In the genomic region with DNA sequence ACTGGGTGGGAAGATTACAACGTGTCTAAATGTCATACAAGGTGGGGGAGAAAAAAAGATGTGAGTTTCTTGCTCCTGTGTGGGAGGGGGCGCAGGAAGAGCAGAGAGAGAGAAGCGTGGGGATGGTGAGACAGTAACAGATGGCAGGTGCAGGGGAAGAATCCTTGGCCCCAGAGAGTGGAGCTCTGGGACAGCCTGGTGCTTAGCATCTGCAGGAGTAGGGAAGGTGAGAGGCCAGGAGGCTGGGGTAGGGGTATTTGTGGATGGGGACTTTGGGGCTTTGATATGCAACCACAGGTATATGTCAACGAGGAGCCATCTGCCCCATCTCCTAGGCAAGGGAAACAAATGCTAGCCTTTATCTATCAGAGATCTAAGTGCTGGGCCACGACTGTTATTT, we compare ENCODE assay signal across 8 mouse cellular contexts. TPM values are rescaled to one million over a fixed set of nuclear protein-coding genes. Genes with fewer than 3 reads are reported as not detected.
A peak's percentile ranks its signal among the peaks of the same experiment; 100 is the strongest.
DNase-seq lines count a peak whose midpoint lies in the region; ATAC-seq and TF ChIP-seq lines count a peak whose summit lies in the region.
"Had no signal": no experiment of that assay in that cellular context is flagged by ENCODE, and none has a peak within 500 bp of the region (broad histone marks: within the 10 kb centered on the region; RNA-seq: fewer than 3 reads in every experiment).

No protein-coding gene starts in this region.

- H3K4me3 ChIP-seq in stomach, embryonic 14.5 days (ENCODE audit: low read depth, low read length) = no peak overlapping the region
- no peak overlapping the region for H3K4me3 ChIP-seq in stomach, postnatal 0 days (ENCODE audit: low read depth, low read length)
- H3K4me3 ChIP-seq in forebrain, embryonic 12.5 days (replicated peaks) = no peak overlapping the region
- peak overlapping the region; percentile 98; the same call in 1 of the 2 replicates for H3K4me3 ChIP-seq in liver, adult 2 months (ENCODE audit: insufficient read depth, low read depth, low read length)

- WGBS in stomach, embryonic 14.5 days = 67% methylated on average over 5 of the region's 5 CpGs
- WGBS in stomach, postnatal 0 days = 75% methylated on average over 5 of the region's 5 CpGs
- 82% methylated on average over 5 of the region's 5 CpGs for WGBS in forebrain, embryonic 12.5 days
- WGBS in liver, adult 2 months = 71% methylated on average over 5 of the region's 5 CpGs

- DNase-seq in stomach, postnatal 0 days (ENCODE audit: low spot score) = no peak
- DNase-seq in liver, adult 2 months (ENCODE audit: extremely low read depth, low read depth, low spot score) = no peak
- peak; percentile 38 for DNase-seq in thymus, postnatal 4 days
- no peak for DNase-seq in lung, postnatal 4 days
- no peak for DNase-seq in urinary bladder, postnatal 4 days (ENCODE audit: low spot score in 2 of 2)

- peaks cover 7% of the 10 kb centered on the region; the same call in 1 of the 2 replicates for H3K4me1 ChIP-seq in stomach, embryonic 14.5 days (ENCODE audit: control insufficient read depth, insufficient read depth, low read length)
- no peaks in the 10 kb centered on the region for H3K4me1 ChIP-seq in stomach, postnatal 0 days (replicated peaks; ENCODE audit: control insufficient read depth, insufficient read depth)
- H3K4me1 ChIP-seq in forebrain, embryonic 12.5 days = peaks cover 12% of the 10 kb centered on the region
- H3K4me1 ChIP-seq in liver, adult 2 months (ENCODE audit: control insufficient read depth, insufficient read depth, low read length) = peaks cover 6% of the 10 kb centered on the region; the same call in 1 of the 2 replicates

- no peaks in the 10 kb centered on the region for H3K9me3 ChIP-seq in stomach, embryonic 14.5 days (ENCODE audit: control insufficient read depth, low read depth, low read length)
- H3K9me3 ChIP-seq in stomach, postnatal 0 days (ENCODE audit: control insufficient read depth, low read length) = no peaks in the 10 kb centered on the region
- no peaks in the 10 kb centered on the region for H3K9me3 ChIP-seq in forebrain, embryonic 12.5 days
- H3K9me3 ChIP-seq: lung, embryonic 15.5 days had no signal

- no peak for TF ChIP-seq POLR2A in liver, adult 2 months (IDR thresholded peaks at IDR 0.05; ENCODE audit: extremely low read depth, insufficient read depth, low read length)

- TF ChIP-seq CTCF in stomach, postnatal 0 days (IDR thresholded peaks at IDR 0.05; ENCODE audit: low read depth) = no peak
- TF ChIP-seq CTCF in liver, adult 2 months (IDR thresholded peaks at IDR 0.05; ENCODE audit: low read depth, low read length) = no peak

- peak overlapping the region; percentile 56 for H3K4me2 ChIP-seq in stomach, embryonic 14.5 days (replicated peaks; ENCODE audit: low read depth, low read length)
- no peak overlapping the region for H3K4me2 ChIP-seq in stomach, postnatal 0 days (replicated peaks; ENCODE audit: low read depth)
- no peak overlapping the region for H3K4me2 ChIP-seq in forebrain, embryonic 12.5 days

- H3K36me3 ChIP-seq in stomach, embryonic 14.5 days (ENCODE audit: control insufficient read depth, insufficient read depth, low read length) = no peaks in the 10 kb centered on the region
- no peaks in the 10 kb centered on the region for H3K36me3 ChIP-seq in stomach, postnatal 0 days (ENCODE audit: control insufficient read depth, insufficient read depth, low read length)
- H3K36me3 ChIP-seq in forebrain, embryonic 12.5 days (replicated peaks) = no peaks in the 10 kb centered on the region
- no peaks in the 10 kb centered on the region for H3K36me3 ChIP-seq in liver, adult 2 months (ENCODE audit: control insufficient read depth, insufficient read depth, low read length)
- H3K36me3 ChIP-seq: lung, embryonic 15.5 days had no signal

- no peak overlapping the region for H3K27ac ChIP-seq in stomach, embryonic 14.5 days (ENCODE audit: low read length)
- no peak overlapping the region for H3K27ac ChIP-seq in stomach, postnatal 0 days (replicated peaks)
- H3K27ac ChIP-seq in forebrain, embryonic 12.5 days = peak overlapping the region; percentile 97; the same call in 1 of the 2 replicates
- H3K27ac ChIP-seq in liver, adult 2 months (replicated peaks; ENCODE audit: insufficient read depth, low read depth, low read length) = no peak overlapping the region

- no peaks in the 10 kb centered on the region; the same call in 1 of the 2 replicates for H3K79me2 ChIP-seq in liver, adult 2 months (ENCODE audit: control insufficient read depth, insufficient read depth, low read length)

- no peak for ATAC-seq in stomach, embryonic 14.5 days (ENCODE audit: insufficient number of reproducible peaks, insufficient read depth, low FRiP score, low read depth)
- ATAC-seq in stomach, postnatal 0 days (ENCODE audit: low FRiP score, low TSS enrichment) = no peak
- ATAC-seq in forebrain, embryonic 12.5 days (ENCODE audit: low FRiP score) = no peak

- H3K9ac ChIP-seq in stomach, embryonic 14.5 days (replicated peaks; ENCODE audit: low read depth, low read length) = no peak overlapping the region
- H3K9ac ChIP-seq in stomach, postnatal 0 days (ENCODE audit: low read length) = no peak overlapping the region
- no peak overlapping the region for H3K9ac ChIP-seq in forebrain, embryonic 12.5 days
- H3K9ac ChIP-seq in liver, adult 2 months (ENCODE audit: low read depth, low read length) = no peak overlapping the region

- no peak for TF ChIP-seq EP300 in stomach, postnatal 0 days (optimal IDR thresholded peaks at IDR 0.05)

- H3K27me3 ChIP-seq in stomach, embryonic 14.5 days (ENCODE audit: control insufficient read depth, insufficient read depth, low read length) = no peaks in the 10 kb centered on the region
- no peaks in the 10 kb centered on the region for H3K27me3 ChIP-seq in stomach, postnatal 0 days (ENCODE audit: control insufficient read depth, insufficient read depth, low read length)
- H3K27me3 ChIP-seq in forebrain, embryonic 12.5 days = no peaks in the 10 kb centered on the region
- no peaks in the 10 kb centered on the region for H3K27me3 ChIP-seq in liver, adult 2 months (ENCODE audit: control insufficient read depth, insufficient read depth, low read length)
- H3K27me3 ChIP-seq: lung, embryonic 15.5 days had no signal

RNA-seq across cellular contexts. Expression of a gene that starts 26.4 kb away (rescaled TPM):
- polyA plus RNA-seq in stomach, embryonic 14.5 days (2014; fragmentation: Nextera tagmentation; extraction: Ambion mirVana) = 46.4 and 47.9 TPM in 2 replicates
- 11.0 and 12.6 TPM in 2 replicates for polyA plus RNA-seq in stomach, postnatal 0 days (2015; fragmentation: Nextera tagmentation; extraction: Ambion mirVana)
- polyA plus RNA-seq in forebrain, embryonic 12.5 days (2016; fragmentation: Nextera tagmentation; extraction: Ambion mirVana) = 43.8 and 49.2 TPM in 2 replicates
- 6.7 and 6.9 TPM in 2 replicates for total RNA-seq in liver, adult 2 months (2014; rRNA removed)
- 1.2 and 1.3 TPM in 2 replicates for polyA plus RNA-seq in liver, adult 2 months (2012; rRNA removed)

RNA-seq across cellular contexts. Expression of a gene that starts 36.9 kb away (rescaled TPM):
- 28.4 and 29.0 TPM in 2 replicates for polyA plus RNA-seq in stomach, embryonic 14.5 days (2014; fragmentation: Nextera tagmentation; extraction: Ambion mirVana)
- 16.2 and 17.6 TPM in 2 replicates for polyA plus RNA-seq in stomach, postnatal 0 days (2015; fragmentation: Nextera tagmentation; extraction: Ambion mirVana)
- 29.5 and 31.0 TPM in 2 replicates for polyA plus RNA-seq in forebrain, embryonic 12.5 days (2016; fragmentation: Nextera tagmentation; extraction: Ambion mirVana)
- 9.7 and 10.5 TPM in 2 replicates for total RNA-seq in liver, adult 2 months (2014; rRNA removed)
- polyA plus RNA-seq in liver, adult 2 months (2012; rRNA removed) = 3.7 and 3.8 TPM in 2 replicates

RNA-seq across cellular contexts. Expression of a gene that starts 45.0 kb away (rescaled TPM):
- 231 and 241 TPM in 2 replicates for polyA plus RNA-seq in stomach, embryonic 14.5 days (2014; fragmentation: Nextera tagmentation; extraction: Ambion mirVana)
- 122 and 128 TPM in 2 replicates for polyA plus RNA-seq in stomach, postnatal 0 days (2015; fragmentation: Nextera tagmentation; extraction: Ambion mirVana)
- 316 and 329 TPM in 2 replicates for polyA plus RNA-seq in forebrain, embryonic 12.5 days (2016; fragmentation: Nextera tagmentation; extraction: Ambion mirVana)
- 55.8 and 67.7 TPM in 2 replicates for total RNA-seq in liver, adult 2 months (2014; rRNA removed)
- 8.7 and 11.6 TPM in 2 replicates for polyA plus RNA-seq in liver, adult 2 months (2012; rRNA removed)
